Mouse (Mus musculus): ENCODE data around the gene Rufy4. TPM values are rescaled to one million over a fixed set of nuclear protein-coding genes. Genes with fewer than 3 reads are reported as not detected.

Rufy4 gene
- total RNA-seq, 1 experiment from 2014 or later = 3.6 TPM

Other genes with a start within 250 kb of the Rufy4 start
- 325 and 411 TPM in 2 replicates for gene Tns1, start 1.1 kb upstream of the Rufy4 start, total RNA-seq (2021)
- gene Cxcr2, start 28.4 kb downstream of the Rufy4 start, total RNA-seq (2021) = 0.19 and 1.8 TPM in 2 replicates
- not detected in 2 replicates for gene Cxcr1, start 69.1 kb downstream of the Rufy4 start, total RNA-seq (2021)
- gene Arpc2, start 110.5 kb downstream of the Rufy4 start, total RNA-seq (2021) = 177 and 194 TPM in 2 replicates
- gene Gpbar1, start 153.0 kb downstream of the Rufy4 start, total RNA-seq (2021) = not detected in 2 replicates
- gene Aamp, start 159.2 kb downstream of the Rufy4 start, total RNA-seq (2021) = 155 and 165 TPM in 2 replicates
- 111 and 115 TPM in 2 replicates for gene Pnkd, start 159.4 kb downstream of the Rufy4 start, total RNA-seq (2021)
- 66.7 and 82.3 TPM in 2 replicates for gene Tmbim1, start 180.1 kb downstream of the Rufy4 start, total RNA-seq (2021)
- 0.15 and 0.45 TPM in 2 replicates for gene Catip, start 236.6 kb downstream of the Rufy4 start, total RNA-seq (2021)
- 5.3 and 6.9 TPM in 2 replicates for gene Slc11a1, start 249.7 kb downstream of the Rufy4 start, total RNA-seq (2021)